Mouse (Mus musculus): ENCODE measurements around the gene Tub.

Tub gene

DNA sequence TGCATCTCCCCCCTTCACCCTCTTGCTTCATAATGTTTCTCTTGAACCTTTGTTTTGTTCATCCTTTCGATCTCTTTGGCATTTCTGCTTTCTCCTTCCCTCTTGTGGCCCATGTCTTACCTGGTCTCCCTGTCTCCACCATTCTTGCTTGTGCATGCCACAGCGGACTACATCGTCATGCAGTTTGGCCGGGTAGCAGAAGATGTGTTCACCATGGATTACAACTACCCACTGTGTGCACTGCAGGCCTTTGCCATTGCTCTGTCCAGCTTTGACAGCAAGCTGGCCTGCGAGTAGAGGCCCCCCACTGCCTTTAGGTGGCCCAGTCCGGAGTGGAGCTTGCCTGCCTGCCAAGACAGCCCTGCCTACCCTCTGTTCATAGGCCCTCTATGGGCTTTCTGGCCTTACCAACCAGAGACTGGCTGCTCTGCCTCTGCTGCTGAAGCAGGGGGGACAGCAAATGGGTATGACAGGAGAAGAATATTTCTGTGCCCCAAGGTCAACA is 79.9 kb downstream of the Tub start:
- DNase-seq (ENCODE audit: low read depth, low spot score) = no peak

DNA sequence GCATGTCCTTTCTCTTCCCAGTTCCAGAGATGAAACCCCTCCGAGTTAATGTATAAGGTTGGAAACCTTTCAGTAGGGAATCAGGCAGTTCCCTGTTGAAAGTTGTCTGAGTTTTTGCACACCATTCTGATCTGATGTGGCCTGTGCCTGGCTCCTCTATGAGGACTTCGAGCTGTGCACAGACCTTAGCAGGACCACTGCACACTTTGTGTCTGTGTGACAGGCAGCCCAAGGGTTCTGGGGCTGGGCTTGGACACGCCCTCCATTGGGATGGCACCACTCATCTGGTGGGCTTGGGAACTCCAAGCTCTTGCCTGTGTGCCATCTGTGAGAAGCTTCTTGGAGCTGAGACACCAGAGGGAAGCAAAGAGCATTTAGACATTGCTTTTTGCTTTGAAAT is 81.2 kb downstream of the Tub start:
- DNase-seq (ENCODE audit: low read depth, low spot score) = no peak

DNA sequence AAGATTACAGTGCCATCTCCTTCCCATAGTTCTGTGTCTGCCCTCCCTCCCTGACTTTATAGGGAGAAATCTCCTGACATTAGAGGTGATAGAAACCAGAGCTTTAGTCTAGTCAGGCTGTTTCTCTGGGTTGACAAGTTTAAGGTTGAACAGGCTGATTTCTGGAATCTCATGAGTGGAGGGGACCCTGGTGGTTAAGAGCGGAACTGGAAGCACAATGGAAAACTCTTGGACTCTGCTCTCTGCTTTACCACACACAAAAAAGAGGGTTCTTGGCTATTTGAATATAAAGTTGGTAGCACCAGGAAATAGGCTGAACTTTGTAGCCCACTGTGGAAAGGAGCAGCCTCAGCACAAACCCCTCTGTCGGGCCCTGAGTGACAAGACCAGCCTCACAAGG is 81.9 kb downstream of the Tub start:
- no peak for DNase-seq (ENCODE audit: low read depth, low spot score)

DNA sequence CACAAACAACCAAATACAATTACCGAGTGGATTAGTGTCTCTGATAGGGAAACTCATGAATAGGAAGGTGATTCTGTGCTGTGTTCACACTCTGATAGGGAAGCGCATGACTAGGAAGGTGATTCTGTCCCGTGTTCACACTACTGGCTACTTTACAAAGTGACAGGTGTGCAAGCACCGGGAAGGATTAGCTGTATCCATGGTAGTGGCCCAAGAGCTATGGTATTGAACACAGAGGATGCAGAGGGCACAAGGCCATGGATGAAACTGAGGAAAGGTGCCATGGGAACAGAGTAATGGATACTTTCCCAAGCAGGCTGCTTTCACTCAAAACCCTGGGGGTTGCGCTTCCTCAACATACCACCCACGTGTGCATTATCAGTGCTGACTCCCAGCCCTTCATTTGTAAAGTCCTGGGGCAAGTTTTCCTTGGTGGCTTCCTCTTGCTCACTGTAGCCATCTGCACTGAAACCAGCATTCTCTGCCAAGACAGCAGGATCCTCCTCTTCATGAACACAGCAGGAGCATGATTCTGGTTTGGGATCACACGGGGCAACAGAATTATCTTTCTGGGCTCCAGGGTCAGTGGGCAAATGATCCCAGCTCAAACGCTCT is 88.1 kb downstream of the Tub start:
- DNase-seq (ENCODE audit: low read depth, low spot score) = no peak

DNA sequence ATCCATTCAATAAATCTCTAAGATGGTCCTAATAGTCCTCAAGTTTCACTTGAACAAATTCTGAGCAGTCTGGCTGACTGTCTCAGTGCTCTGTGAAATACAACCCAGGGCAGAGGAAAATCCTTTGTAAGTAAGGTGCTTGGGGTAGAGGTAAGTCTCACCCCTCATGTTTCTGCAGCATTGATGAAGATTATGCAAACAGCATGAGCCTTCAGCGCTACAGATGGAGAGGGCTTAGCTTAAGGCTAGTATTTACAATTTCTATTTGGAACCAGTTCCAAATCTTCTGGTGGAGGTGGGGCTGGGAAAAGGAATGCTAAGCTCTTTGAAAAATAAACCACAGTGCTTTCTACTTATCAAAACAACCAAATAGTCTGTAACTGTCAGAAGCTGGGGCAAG is 88.8 kb downstream of the Tub start:
- DNase-seq (ENCODE audit: low read depth, low spot score) = no peak

DNA sequence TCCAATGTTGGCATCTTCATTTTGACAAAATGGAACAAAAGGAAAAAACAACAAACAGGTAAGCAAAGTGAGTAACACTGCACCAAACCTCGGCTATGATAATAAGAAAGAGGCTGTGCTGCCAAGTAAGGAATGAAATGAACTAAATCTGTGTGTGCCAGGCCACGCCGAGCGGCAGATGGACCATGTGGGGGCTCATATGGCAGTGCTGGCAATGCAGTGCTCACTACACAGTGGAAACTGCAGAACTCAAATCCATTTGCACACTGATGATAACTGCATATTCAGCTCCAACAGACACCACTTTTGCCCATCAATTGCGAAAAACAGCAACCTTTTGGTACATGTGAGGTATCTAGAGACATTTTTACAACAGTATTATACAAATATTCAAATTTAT is 89.3 kb downstream of the Tub start:
- no peak for DNase-seq (ENCODE audit: low read depth, low spot score)

DNA sequence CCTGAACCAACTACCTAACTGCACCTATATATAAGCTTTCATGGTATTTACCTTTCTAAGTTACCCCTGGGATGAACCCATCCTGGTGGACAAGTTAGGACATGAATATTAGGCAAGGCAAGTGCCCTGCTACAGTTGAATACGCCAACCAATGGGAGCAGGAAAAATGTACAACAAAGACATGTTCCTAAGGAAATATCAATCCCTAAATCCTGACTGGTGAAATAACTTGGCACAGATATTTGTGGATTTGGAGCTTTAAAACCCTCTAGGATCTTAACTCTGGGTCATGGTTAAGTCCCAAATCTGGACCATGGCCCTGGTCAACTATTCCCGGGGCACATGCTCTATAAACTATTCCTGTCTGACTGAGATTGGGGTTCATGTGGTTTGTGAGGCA is 95.7 kb downstream of the Tub start:
- no peak for DNase-seq (ENCODE audit: low read depth, low spot score)

DNA sequence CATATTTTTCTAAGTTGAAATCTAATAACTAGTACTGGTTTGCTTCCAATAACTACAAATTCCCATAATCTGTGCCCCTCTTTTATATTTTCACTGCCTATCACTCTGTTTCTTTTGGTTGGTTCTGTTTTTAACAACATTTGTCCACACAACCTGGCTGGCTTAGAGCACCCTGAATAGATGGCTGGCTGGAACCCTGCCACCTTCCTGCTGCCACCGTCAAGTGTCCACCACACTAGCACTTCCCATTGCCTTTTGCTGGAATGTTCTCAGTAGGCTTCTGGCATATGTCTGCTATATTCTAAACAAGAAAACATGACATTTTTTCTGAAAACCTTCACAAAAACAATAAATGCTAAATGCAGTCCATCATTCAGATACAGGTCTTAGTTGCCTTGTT is 100.7 kb downstream of the Tub start:
- no peak for DNase-seq (ENCODE audit: low read depth, low spot score)

DNA sequence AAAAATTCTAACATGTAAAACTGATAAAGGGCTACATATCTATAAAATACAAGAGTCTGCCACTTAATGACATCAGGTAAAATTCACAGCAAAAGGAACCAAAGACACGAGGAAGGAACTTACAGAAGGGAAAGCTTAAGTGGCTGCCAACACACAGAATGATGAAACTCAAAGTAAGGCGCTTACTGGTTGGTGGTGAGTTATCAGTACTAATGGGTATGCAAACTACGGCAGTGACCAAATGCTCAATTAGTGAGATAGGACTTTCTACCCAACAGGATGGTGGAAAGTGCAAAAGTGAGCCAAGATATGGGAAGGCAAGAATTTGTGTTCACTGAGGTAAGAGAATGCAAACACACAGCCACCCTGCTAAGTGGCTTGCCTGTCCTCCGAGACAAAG is 109.4 kb downstream of the Tub start:
- no peak for DNase-seq (ENCODE audit: low read depth, low spot score)

DNA sequence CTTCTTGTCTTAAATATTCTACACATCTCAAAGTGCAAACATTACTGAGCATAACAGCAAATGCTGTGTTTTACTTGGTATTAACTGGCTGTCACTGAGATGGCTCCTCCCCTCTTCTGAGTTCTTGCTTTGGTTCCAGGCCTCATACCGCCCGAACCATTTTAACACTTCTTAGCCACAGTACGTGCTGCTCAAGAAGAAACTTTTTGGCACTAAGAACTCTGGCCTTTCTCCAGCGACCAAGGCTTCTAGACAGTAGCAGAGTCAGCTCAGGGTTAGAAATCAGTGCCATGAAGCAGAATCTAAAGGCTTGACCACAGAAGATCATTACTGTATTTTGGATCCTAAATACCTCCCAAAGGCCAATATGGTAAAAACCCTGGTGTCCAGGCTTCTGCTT is 119.5 kb downstream of the Tub start:
- no peak for DNase-seq (ENCODE audit: low read depth, low spot score)

DNA sequence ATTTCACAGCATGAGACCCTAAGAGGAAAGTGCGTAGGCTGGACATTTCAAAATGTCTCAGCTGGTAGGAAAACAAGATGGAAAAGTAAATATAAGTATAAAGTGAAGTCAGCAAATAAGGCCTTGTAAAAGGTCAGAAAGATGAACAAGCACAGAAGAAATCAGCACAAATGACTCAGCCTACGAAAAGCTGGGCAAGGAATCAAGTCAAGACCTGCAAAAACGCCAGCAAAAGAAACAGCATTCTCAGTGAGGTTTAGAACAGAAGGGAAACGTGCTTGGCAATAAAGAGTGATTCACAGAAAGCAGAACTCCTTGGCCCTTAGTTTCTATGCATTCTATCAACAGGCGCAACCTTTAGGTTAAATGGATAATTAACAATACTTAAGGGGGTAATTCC is 122.2 kb downstream of the Tub start:
- no peak for DNase-seq (ENCODE audit: low read depth, low spot score)

DNA sequence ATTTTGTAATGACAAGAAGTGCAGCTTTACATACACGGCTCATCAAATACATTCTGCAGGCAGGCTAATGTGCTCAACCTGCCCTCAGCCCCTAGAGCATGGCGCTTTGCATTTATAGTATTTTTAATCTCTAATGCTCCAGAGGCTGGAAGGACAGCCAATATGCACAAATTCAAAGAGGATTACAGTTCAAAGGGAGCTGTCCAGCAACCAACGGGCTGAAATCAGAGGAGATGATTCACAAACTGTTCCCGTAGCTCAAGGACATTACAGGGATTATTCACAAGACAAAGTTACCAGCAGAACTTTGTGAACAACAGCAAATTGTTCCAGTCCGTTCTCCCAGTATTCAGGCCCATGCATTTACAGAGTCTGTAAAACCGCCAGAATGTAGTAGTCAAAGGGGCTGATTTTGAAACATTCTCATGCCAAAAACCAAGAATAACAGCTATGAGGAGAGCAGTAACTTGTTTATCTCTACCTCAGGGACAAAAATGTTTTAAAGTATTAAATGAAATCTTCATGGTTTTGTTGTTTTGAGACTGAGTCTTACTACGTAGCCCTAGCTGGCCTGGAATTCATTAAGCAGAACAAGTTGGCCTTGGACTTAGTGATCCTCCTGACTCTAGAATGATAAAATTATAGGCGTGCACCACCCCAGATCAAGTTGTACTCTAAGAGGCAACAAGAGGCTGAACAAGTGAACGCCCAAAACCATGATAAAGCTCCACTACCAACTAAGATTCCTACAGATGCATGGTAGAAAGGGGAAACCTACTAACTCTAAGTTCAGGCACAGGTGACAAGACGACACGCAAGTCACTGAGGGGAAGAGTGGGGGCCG is 132.4 kb downstream of the Tub start:
- peak; percentile 56 for DNase-seq (ENCODE audit: low read depth, low spot score)

DNA sequence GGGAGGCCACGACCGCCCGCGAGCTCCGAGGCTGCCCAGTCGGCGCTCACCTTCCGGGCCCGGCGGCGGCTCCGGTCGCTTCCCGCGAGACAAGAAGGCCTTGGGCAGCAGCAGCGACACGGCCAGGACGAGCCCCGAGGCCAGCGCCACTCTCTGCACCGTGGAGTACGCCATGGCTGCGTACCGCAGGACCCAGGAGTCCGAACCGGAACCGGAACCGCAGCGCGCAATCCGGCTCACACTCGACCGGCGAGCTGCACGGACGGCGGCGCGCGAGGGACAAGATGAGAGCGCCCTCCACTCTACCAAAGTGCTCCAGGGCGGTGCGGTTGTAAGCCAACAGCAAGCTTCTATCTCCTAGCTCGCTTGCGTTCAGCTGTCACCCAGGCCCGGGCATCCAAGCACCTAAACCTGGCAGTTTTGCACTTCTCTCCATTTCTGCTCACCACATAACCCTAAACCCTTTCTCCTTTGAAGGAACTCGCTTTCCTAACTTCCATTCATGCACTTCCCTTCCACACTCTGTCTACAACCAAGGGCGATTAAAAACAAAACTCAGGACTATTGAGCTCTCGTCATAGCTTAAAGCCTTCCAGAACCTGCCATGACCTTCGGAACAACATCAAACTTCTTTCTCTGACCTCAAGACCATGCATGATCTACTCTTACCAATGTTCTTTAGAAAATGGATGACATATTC is 133.1 kb downstream of the Tub start, which contains the start of gene Ric3:
TSS of gene Ric3 (minus strand) at position 219 of the 700 bp plus-strand sequence.
- peak; percentile 67 for DNase-seq (ENCODE audit: low read depth, low spot score)

DNA sequence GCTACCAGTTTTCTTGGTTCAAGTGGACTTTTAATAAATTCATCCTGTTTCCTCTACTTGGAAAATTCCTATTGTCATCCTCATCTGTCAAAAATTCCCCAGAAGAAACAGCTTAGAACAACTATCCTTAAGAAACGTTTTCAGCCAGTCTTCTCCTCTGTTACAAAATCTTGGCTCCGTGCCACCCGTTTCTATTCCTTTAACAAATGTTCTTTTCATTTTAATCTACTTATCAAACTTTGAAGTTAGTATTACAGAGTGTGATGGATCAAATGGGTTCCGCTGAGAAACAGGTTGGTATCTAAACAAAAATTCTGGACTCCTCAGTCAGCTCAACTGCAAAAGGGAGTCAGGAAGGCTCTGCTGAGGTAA is 133.7 kb downstream of the Tub start:
- no peak for DNase-seq (ENCODE audit: low read depth, low spot score)
